Mouse (Mus musculus) heart, embryonic 11.5 days (tissue): ENCODE results near the gene Cma2. TPM values are rescaled to one million over a fixed set of nuclear protein-coding genes. Genes with fewer than 3 reads are reported as not detected.
"Not testable (repeated sequence)": the region's sequence is repeated elsewhere in the genome, so short reads cannot be mapped to it uniquely, and the experiment has no call there.

Experiments
- ATAC-seq: fragments of 200-750 bp; cut with Nextera tagmentation; replicated peaks from 2 replicates; pipeline ENCODE4 v1.8.0; 2017; ENCODE audit warnings: moderate library complexity; ENCODE audit not compliant: insufficient number of reproducible peaks, low FRiP score, low TSS enrichment
- H3K27ac ChIP-seq: fragments of 300-500 bp; sonication (generic); 2 replicates; pipeline ENCODE4 v1.5.1; 2014; ENCODE audit warnings: mild to moderate bottlenecking, low read depth, low read length
- H3K27me3 ChIP-seq: fragments of 300-500 bp; sonication (generic); 2 replicates; pipeline ENCODE4 v1.6.1; 2014; ENCODE audit warnings: mild to moderate bottlenecking, low read length, mixed read lengths; ENCODE audit not compliant: control insufficient read depth, insufficient read depth
- H3K36me3 ChIP-seq: fragments of 300-500 bp; sonication (generic); 2 replicates; pipeline ENCODE4 v1.6.1; 2014; ENCODE audit warnings: mild to moderate bottlenecking, low read length, moderate library complexity, mixed read lengths; ENCODE audit not compliant: control insufficient read depth, insufficient read depth
- H3K4me1 ChIP-seq: fragments of 300-500 bp; sonication (generic); 2 replicates; pipeline ENCODE4 v1.6.1; 2014; ENCODE audit warnings: low read length; ENCODE audit not compliant: control insufficient read depth, insufficient read depth
- H3K4me2 ChIP-seq: fragments of 300-500 bp; sonication (generic); 2 replicates; pipeline ENCODE4 v1.6.1; 2014; ENCODE audit warnings: mild to moderate bottlenecking, moderate library complexity
- H3K4me3 ChIP-seq: fragments of 300-500 bp; sonication (generic); 2 replicates; pipeline ENCODE4 v1.5.1; 2014; ENCODE audit warnings: low read depth, low read length
- H3K9ac ChIP-seq: fragments of 300-500 bp; sonication (generic); 2 replicates; pipeline ENCODE4 v1.6.1; 2014; ENCODE audit warnings: mild to moderate bottlenecking, low read depth, low read length, moderate library complexity
- H3K9me3 ChIP-seq: fragments of 300-500 bp; sonication (generic); replicated peaks from 2 replicates; pipeline ENCODE4 v1.6.1; 2016; ENCODE audit warnings: low read length; ENCODE audit not compliant: control insufficient read depth
- WGBS: fragments of 180-500 bp; shearing (Covaris S2); extraction: QIAGEN DNeasy Blood & Tissue Kit; methylation state at CpG from one replicate; pipeline ENCODE4 v1.1.7; 2014; ENCODE audit not compliant: insufficient replicate concordance; 5-methylcytosine and 5-hydroxymethylcytosine counted together
- polyA plus RNA-seq: library from polyadenylated mRNA; unstranded; fragments of >200 nt; fragmentation: Nextera tagmentation; extraction: Ambion mirVana; gene quantifications from 2 replicates; pipeline ENCODE4 v1.2.1, GENCODE M21; 2014

The Cma2 gene
- polyA plus RNA-seq, 1 experiment from 2014 or later = not detected

DNA sequence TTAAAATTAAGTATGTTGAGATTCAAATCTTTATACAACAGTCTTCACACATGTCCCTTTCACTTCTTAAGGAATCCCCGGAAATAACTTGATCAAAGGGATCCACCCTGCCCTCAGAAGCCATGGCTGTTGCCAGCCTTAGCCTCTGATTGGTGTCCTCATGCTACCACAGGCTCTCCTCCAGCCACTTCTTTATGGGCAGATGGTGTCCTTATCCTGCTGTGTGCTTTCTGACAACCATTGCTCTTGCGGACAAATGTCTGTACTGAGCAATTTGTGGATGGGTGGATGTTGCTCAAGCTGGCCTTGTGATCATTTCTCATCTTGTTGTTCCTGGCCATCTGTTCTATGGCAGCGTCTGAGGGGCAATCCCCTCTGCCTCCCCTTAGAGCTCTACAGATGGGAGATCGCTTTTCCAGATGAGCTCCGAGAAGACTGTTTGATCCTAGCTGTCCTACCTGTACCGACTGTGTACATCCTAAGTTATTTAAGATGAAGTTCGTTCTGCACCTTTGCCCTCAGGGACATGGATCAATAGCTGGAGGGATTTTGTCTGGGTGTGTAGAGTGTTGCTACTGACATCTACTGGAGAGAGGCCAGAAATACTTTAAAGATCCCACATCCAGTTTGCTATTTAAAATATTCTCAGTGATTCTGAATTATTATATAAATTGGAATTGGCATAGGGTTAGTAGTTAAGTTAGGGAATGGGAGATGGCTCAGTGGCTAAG is 10.5 kb upstream of the Cma2 start:
- Histone ChIP-seq H3K4me1 (no peaks in the 10 kb centered on the region), H3K4me3 (no peak overlapping the region), H3K27ac (no peak overlapping the region), H3K27me3 (no peaks in the 10 kb centered on the region), H3K9me3 (no peaks in the 10 kb centered on the region), H3K36me3 (no peaks in the 10 kb centered on the region), H3K9ac (no peak overlapping the region), H3K4me2 (no peak overlapping the region)
- ATAC-seq = no peak
- WGBS = 42% methylated on average over 7 of the region's 7 CpGs

DNA sequence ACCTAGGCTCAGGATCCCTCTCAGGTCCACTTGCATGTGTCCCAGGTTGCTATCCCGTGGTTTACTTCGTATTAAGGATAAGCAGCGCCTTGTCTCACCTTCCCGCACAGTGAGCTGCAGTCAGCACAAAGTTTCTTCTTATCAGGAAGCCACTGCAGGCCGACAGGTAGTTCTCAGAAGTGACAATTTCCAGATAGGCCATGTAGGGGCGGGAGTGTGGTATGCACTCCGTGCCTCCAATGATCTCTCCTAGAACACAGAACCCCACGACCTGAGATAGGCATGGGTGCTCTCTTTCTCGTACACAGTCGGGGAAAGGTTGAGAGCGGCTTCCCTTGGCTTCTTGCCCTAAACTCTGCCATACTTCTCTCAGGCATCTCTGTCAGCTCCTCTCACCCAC is 7.2 kb upstream of the Cma2 start:
- no peaks in the 10 kb centered on the region for H3K27me3 ChIP-seq
- H3K36me3 ChIP-seq = no peaks in the 10 kb centered on the region
- H3K9ac ChIP-seq = no peak overlapping the region
- H3K4me1 ChIP-seq = peaks cover 3% of the 10 kb centered on the region; the same call in 1 of the 2 replicates
- no peaks in the 10 kb centered on the region for H3K9me3 ChIP-seq
- H3K4me2 ChIP-seq = no peak overlapping the region
- H3K4me3 ChIP-seq = no peak overlapping the region
- H3K27ac ChIP-seq = no peak overlapping the region
- ATAC-seq = no peak
- 44% methylated on average over 11 of the region's 11 CpGs for WGBS

DNA sequence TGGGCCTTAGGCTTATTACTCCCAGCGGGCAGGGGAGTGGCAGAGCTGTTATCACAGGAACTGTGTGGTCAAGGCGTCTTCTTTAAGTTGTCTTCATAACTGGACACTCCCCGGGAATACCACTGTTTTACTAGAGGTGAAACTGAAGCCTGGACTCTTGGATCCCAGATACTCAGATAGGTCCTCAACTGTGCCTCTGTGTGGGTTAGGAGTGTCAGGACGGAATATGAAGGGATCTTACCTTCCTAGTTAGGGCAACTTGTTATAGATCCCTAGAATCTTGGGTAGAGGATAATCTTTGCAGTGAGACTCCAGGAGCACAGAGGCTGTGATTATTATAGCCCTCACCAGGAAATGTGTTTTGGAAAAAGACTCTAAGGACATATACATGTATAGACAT is 6.2 kb upstream of the Cma2 start, which contains the start of gene Cma1:
Gene Cma1, minus strand, starts transcription at position 101 of the 400 bp plus-strand sequence.
- H3K9me3 ChIP-seq = no peaks in the 10 kb centered on the region
- no peaks in the 10 kb centered on the region for H3K36me3 ChIP-seq
- WGBS = 64% methylated on average over 4 of the region's 4 CpGs
- peaks cover 3% of the 10 kb centered on the region; the same call in 1 of the 2 replicates for H3K4me1 ChIP-seq
- H3K27me3 ChIP-seq = no peaks in the 10 kb centered on the region
- H3K4me3 ChIP-seq = no peak within 1 kb of the TSS
- no peak within 1 kb of the TSS for H3K9ac ChIP-seq
- no peak for ATAC-seq
- H3K27ac ChIP-seq = no peak within 1 kb of the TSS
- no peak within 1 kb of the TSS for H3K4me2 ChIP-seq

DNA sequence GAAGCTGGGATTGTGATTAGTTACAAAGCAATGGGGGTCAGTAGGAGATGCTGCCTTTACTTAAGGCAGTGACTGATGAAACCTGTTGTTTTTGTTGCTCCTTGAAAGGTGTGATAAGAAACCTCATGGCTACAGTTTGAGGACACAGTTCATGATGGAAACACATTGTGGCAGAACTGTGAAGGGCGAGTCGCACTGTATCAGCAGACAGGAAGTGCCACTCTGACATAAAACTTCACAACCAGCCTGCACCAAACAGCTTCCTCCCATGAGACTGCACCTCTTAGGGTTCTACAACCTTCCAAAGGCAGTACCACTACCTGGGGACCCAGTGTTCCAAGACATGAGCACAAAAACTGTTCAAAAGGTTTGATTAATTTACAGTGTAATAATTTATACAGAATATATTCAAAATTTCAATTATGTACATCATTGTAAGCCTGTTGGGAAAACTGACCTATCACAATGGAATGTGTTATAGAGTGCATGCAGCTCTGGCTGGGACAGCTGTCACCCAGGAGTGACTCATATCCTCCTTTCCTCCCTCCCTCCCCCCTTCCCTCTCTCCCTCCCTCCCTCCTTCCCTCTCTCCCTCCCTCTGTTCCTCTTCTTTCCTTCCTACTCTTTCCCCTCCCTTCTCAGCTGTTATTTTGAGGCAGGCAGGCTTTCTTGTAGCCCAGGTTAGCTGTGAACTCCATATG is 4.4 kb upstream of the Cma2 start:
- Histone ChIP-seq H3K4me3 (no peak overlapping the region), H3K9ac (no peak overlapping the region), H3K27me3 (no peaks in the 10 kb centered on the region), H3K4me2 (no peak overlapping the region), H3K27ac (peak overlapping the region; percentile 57), H3K4me1 (peaks cover 3% of the 10 kb centered on the region; the same call in 1 of the 2 replicates), H3K36me3 (no peaks in the 10 kb centered on the region), H3K9me3 (no peaks in the 10 kb centered on the region)
- 33% methylated on average over 2 of the region's 2 CpGs for WGBS
- no peak for ATAC-seq

DNA sequence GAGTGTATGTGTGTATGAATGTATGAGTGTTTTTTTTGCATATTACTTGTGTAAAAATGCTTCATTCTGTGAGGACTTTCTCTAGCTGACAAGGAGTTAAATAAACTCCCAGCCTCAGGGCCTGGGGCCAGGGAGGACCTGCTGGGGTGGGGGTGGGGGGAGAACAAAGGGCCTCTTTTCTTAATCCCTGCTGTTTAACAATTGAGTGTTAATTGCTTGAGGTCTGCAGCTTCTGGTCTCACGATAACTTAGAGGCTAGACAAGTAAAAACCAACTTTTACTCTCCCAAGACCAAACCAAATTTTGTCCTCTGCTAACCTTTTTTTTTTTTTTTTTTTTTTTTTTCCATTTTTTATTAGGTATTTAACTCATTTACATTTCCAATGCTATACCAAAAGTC is 12.5 kb downstream of the Cma2 start:
- Histone ChIP-seq H3K4me2 (no peak overlapping the region), H3K9me3 (no peaks in the 10 kb centered on the region), H3K9ac (no peak overlapping the region), H3K36me3 (no peaks in the 10 kb centered on the region), H3K27me3 (no peaks in the 10 kb centered on the region), H3K4me3 (no peak overlapping the region), H3K27ac (no peak overlapping the region), H3K4me1 (no peaks in the 10 kb centered on the region)
- no peak for ATAC-seq
- WGBS = 40% methylated on average over 1 of the region's 1 CpGs

DNA sequence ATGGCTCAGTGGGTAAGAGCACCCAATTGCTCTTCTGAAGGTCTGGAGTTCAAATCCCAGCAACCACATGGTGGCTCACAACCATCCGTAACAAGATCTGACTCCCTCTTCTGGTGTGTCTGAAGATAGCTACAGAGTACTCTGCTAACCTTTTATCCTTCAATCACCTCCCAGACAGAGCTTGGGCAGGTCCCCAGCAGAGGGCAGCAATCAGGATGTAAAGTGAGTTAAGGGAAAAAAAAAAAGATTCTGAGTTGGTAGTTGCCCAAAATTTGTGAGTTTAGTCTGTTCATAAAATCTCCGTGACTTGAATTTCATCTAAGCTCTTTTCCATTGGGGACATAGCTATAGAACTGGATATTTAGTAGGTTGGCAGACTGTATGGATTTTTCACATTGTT is 13.1 kb downstream of the Cma2 start:
- WGBS = 54% methylated on average over 2 of the region's 2 CpGs
- H3K9ac ChIP-seq, H3K4me3 ChIP-seq, H3K27ac ChIP-seq, H3K4me1 ChIP-seq, ATAC-seq, H3K27me3 ChIP-seq, H3K36me3 ChIP-seq, H3K4me2 ChIP-seq, H3K9me3 ChIP-seq: not testable (repeated sequence)

DNA sequence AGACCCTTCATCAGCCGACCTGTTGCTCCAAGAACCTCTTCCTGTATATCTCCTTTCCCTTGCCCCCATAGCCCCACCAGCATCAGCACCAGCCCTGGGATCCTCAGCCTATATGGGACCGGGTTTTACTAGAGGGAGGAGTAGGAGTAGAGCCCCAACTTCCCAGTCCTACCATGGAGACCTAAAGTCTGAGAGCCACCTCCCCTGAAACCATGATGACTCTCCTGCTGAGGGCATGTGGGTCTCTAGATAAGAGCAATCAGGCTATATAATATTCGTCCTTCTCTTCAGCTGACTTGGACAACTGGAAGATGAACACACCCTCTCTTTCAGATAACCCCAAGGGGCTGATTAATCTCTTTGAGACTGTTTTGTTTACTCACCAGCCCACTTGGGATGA is 36.7 kb downstream of the Cma2 start:
- H3K9me3 ChIP-seq, H3K36me3 ChIP-seq, H3K27ac ChIP-seq, H3K4me2 ChIP-seq, H3K4me3 ChIP-seq, ATAC-seq, H3K4me1 ChIP-seq, H3K9ac ChIP-seq, H3K27me3 ChIP-seq: not testable (repeated sequence)
- WGBS = 64% methylated on average over 1 of the region's 3 CpGs

DNA sequence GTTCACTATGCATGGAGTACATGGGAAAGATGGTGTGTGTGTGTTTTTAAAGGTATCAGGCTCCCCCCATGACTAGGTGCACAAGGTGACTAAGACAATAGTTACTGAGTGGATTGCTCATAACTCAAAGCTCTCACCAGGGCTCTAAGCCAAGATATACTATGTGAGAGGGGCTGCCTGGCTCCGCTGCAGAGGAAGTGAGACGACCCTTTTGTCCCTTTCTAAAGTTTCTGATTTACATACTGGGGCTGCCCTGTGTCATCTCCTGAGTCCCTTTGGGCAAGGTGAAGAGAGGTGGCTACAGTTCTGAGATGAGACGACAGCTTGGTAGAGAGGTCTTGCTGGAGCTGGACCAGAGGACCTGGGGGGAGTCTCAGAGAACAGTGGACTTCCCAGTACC is 62.4 kb downstream of the Cma2 start:
- Histone ChIP-seq H3K27ac (no peak overlapping the region), H3K4me3 (no peak overlapping the region), H3K9ac (no peak overlapping the region), H3K27me3 (no peaks in the 10 kb centered on the region), H3K4me2 (no peak overlapping the region), H3K4me1 (no peaks in the 10 kb centered on the region), H3K9me3 (no peaks in the 10 kb centered on the region), H3K36me3 (no peaks in the 10 kb centered on the region)
- ATAC-seq = no peak
- 61% methylated on average over 3 of the region's 3 CpGs for WGBS

DNA sequence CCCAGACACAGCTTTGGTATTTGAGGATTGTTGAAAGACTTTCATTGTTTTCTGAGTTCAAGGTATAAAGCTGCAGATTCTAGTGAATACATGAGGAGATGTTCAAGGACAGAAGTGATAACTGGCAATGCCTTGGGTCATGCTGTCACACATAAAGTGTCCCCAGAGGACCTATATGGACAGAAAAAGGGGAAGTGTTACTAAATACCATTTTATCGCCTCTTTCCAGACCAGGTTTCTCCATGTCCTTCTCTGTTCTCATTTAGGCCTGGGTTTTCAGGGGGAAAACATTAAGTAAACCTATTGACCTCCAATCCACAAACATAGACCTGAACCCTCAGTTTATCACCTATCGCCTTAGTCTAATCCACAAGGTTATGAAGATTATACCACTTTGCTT is 63.1 kb downstream of the Cma2 start:
- Histone ChIP-seq H3K4me2 (no peak overlapping the region), H3K9me3 (no peaks in the 10 kb centered on the region), H3K4me1 (no peaks in the 10 kb centered on the region), H3K36me3 (no peaks in the 10 kb centered on the region), H3K27me3 (no peaks in the 10 kb centered on the region), H3K9ac (no peak overlapping the region), H3K27ac (no peak overlapping the region), H3K4me3 (no peak overlapping the region)
- WGBS = 87% methylated on average over 2 of the region's 2 CpGs
- ATAC-seq = no peak
